Mouse (Mus musculus): Measurements from ENCODE around the gene Smc3. TPM values are rescaled to one million over a fixed set of nuclear protein-coding genes. Genes with fewer than 3 reads are reported as not detected.
"Not testable (repeated sequence)": the region's sequence is repeated elsewhere in the genome, so short reads cannot be mapped to it uniquely, and the experiment has no call there.

Gene Smc3
- polyA plus RNA-seq, 1 experiment from 2014 or later: 60.2 TPM

GRCm38 (mm10) chr19:53576061-53576460 lies 24.1 kb upstream of the Smc3 start:
- no peak for TF ChIP-seq CTCF (IDR thresholded peaks at IDR 0.05)
- H3K27me3 ChIP-seq: no peaks in the 10 kb centered on the region
- DNase-seq (ENCODE audit: low read depth, low spot score) (no peak), ATAC-seq (no peak)
- CTCF ChIA-PET: interaction anchor here (2.9 kb wide), 2 partner anchors 175 to 182 kb away, joined by 9 to 11 read pairs; no protein-coding TSS in a partner anchor
- in situ Hi-C loops (cut with MboI; ENCODE audit: low pct_unique_long_range_greater_than_20kb): loop anchor here (10.0 kb wide), 1 partner anchor 331 kb away; no protein-coding TSS in a partner anchor
- POLR2A ChIA-PET: interaction anchor here (0.6 to 0.7 kb wide), 2 partner anchors 152 to 186 kb away, joined by 3 read pairs; no protein-coding TSS in a partner anchor

GRCm38 (mm10) chr19:53577025-53577800 lies 23.0 kb upstream of the Smc3 start:
- in situ Hi-C loops (cut with MboI; ENCODE audit: low pct_unique_long_range_greater_than_20kb): loop anchor here (10.0 kb wide), 1 partner anchor 332 kb away; no protein-coding TSS in a partner anchor
- TF ChIP-seq CTCF (IDR thresholded peaks at IDR 0.05): no peak
- H3K27me3 ChIP-seq: no peaks in the 10 kb centered on the region
- POLR2A ChIA-PET: interaction anchor here (1.5 kb wide), 1 partner anchor 183 kb away, joined by 4 read pairs; no protein-coding TSS in a partner anchor
- no peak for DNase-seq (ENCODE audit: low read depth, low spot score)
- CTCF ChIA-PET: interaction anchor here (0.9 to 2.9 kb wide), 5 partner anchors 14 to 183 kb away, joined by 3 to 11 read pairs (median 5); partner anchors contain the start of gene Dusp5
- ATAC-seq: no peak

GRCm38 (mm10) chr19:53578597-53579252 lies 21.5 kb upstream of the Smc3 start:
- POLR2A ChIA-PET: interaction anchor here (1.3 to 1.5 kb wide), 2 partner anchors 185 to 187 kb away, joined by 3 to 4 read pairs; no protein-coding TSS in a partner anchor
- in situ Hi-C loops (cut with MboI; ENCODE audit: low pct_unique_long_range_greater_than_20kb): loop anchor here (10.0 kb wide), 1 partner anchor 334 kb away; no protein-coding TSS in a partner anchor
- no peaks in the 10 kb centered on the region for H3K27me3 ChIP-seq
- TF ChIP-seq CTCF (IDR thresholded peaks at IDR 0.05): peak; percentile 89
- no peak for DNase-seq (ENCODE audit: low read depth, low spot score)
- ATAC-seq: no peak
- CTCF ChIA-PET: interaction anchor here (0.7 to 1.7 kb wide), 10 partner anchors 15 to 186 kb away, joined by 3 to 8 read pairs (median 3); no protein-coding TSS in a partner anchor

GRCm38 (mm10) chr19:53580271-53580670 lies 19.9 kb upstream of the Smc3 start:
- H3K27me3 ChIP-seq; in situ Hi-C loops (cut with MboI; ENCODE audit: low pct_unique_long_range_greater_than_20kb); POLR2A ChIA-PET; DNase-seq (ENCODE audit: low read depth, low spot score); ATAC-seq: not testable (repeated sequence)
- CTCF ChIA-PET: interaction anchor here (1.1 to 1.7 kb wide), 3 partner anchors 159 to 186 kb away, joined by 3 to 8 read pairs (median 4); no protein-coding TSS in a partner anchor

GRCm38 (mm10) chr19:53587686-53588085 lies 12.5 kb upstream of the Smc3 start:
- ATAC-seq; CTCF ChIA-PET; in situ Hi-C loops (cut with MboI; ENCODE audit: low pct_unique_long_range_greater_than_20kb); DNase-seq (ENCODE audit: low read depth, low spot score); POLR2A ChIA-PET: not testable (repeated sequence)
- H3K27me3 ChIP-seq: peaks cover 25% of the 10 kb centered on the region

DNA sequence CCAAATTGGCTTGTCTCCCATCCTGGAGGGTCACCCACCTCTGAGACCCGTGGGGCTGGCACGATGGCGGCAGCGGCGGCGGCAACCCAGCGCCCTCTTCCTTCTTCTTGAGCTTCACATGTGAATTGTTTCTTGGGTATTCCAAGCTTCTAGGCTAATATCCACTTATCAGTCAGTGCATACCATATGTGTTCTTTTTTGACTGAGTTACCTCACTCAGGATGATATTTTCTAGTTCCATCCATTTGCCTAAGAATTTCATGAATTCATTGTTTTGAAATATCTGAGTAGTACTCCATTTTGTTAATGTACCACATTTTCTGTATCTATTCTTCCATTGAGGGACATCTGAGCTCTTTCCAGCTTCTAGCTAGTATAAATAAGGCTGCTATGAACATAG lies 11.2 kb upstream of the Smc3 start, which contains the start of gene Nutf2-ps1:
Gene Nutf2-ps1 (minus strand): TSS at position 101 of the 400 bp plus-strand sequence.
- POLR2A ChIA-PET; DNase-seq (ENCODE audit: low read depth, low spot score); ATAC-seq; in situ Hi-C loops (cut with MboI; ENCODE audit: low pct_unique_long_range_greater_than_20kb); CTCF ChIA-PET: not testable (repeated sequence)
- H3K27me3 ChIP-seq: peaks cover 35% of the 10 kb centered on the region

GRCm38 (mm10) chr19:53596723-53597474 lies 3.3 kb upstream of the Smc3 start:
- CTCF ChIA-PET: no interaction called here
- TF ChIP-seq CTCF (IDR thresholded peaks at IDR 0.05): no peak

GRCm38 (mm10) chr19:53600549-53601362 lies 558 bp downstream of the Smc3 start:
- DNase-seq (ENCODE audit: low read depth, low spot score) (no peak), ATAC-seq (peak; percentile 40)
- ChIA-PET CTCF (interaction anchor here (1.3 to 1.5 kb wide), 3 partner anchors 41 to 183 kb away, joined by 4 to 7 read pairs (median 4); no protein-coding TSS in a partner anchor), POLR2A (interaction anchor here (0.6 kb wide), 2 partner anchors 70 to 201 kb away, joined by 3 to 4 read pairs; no protein-coding TSS in a partner anchor)
- in situ Hi-C loops (cut with MboI; ENCODE audit: low pct_unique_long_range_greater_than_20kb): no loop called here
- no peak for TF ChIP-seq CTCF (IDR thresholded peaks at IDR 0.05)
- H3K27me3 ChIP-seq: peaks cover 1% of the 10 kb centered on the region

More at GRCm38 (mm10) chr19:53596723-53597474, 3.3 kb upstream of the Smc3 start:
- POLR2A ChIA-PET: no interaction called here
- in situ Hi-C loops (cut with MboI; ENCODE audit: low pct_unique_long_range_greater_than_20kb): no loop called here
- peaks cover 20% of the 10 kb centered on the region for H3K27me3 ChIP-seq
- no peak for DNase-seq (ENCODE audit: low read depth, low spot score)
- ATAC-seq: no peak

DNA sequence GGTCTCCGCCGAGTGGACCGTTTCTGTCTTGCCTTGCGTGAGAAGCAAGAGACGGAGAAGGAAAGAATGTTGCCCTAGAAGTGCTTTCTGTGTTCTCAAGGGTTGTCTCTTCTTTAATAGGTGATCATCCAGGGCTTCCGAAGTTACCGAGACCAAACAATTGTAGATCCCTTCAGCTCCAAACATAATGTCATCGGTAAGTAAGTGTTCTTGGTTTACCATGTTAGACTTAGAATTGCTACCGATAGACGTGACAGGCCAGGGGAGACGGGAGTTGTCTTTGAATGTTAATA lies 1.1 kb downstream of the Smc3 start:
- ATAC-seq (no peak), DNase-seq (ENCODE audit: low read depth, low spot score) (no peak)
- ChIA-PET POLR2A (interaction anchor here (0.6 kb wide), 1 partner anchor 202 kb away, joined by 4 read pairs; no protein-coding TSS in a partner anchor), CTCF (no interaction called here)
- no peaks in the 10 kb centered on the region for H3K27me3 ChIP-seq
- in situ Hi-C loops (cut with MboI; ENCODE audit: low pct_unique_long_range_greater_than_20kb): no loop called here
- TF ChIP-seq CTCF (IDR thresholded peaks at IDR 0.05): no peak

Measured in Patski (cell line).